Mouse (Mus musculus): Measurements from ENCODE around the gene Evx2. TPM values are rescaled to one million over a fixed set of nuclear protein-coding genes. Genes with fewer than 3 reads are reported as not detected.

The Evx2 gene
- polyA plus RNA-seq, 1 experiment: 0.02 TPM

GRCm38 (mm10) chr2:74667842-74668357 lies 8.5 kb upstream of the Evx2 start, which contains the start of gene Hoxd13:
TSS of gene Hoxd13 (plus strand) at chr2:74668310.
- no peaks in the 10 kb centered on the region for H3K36me3 ChIP-seq (ENCODE audit: control insufficient read depth, insufficient read depth, low read length)
- peaks cover 12% of the 10 kb centered on the region for H3K4me1 ChIP-seq (ENCODE audit: control insufficient read depth, insufficient read depth, low read length)
- TF ChIP-seq CTCF (IDR thresholded peaks at IDR 0.05; ENCODE audit: control insufficient read depth, insufficient read depth, insufficient replicate concordance, low read depth, low read length) (no peak), POLR2A (IDR thresholded peaks at IDR 0.05; ENCODE audit: control insufficient read depth, low read depth, low read length) (no peak)
- H3K27ac ChIP-seq (ENCODE audit: control insufficient read depth, insufficient read depth, low read depth, low read length): no peak within 1 kb of the TSS
- peaks cover 15% of the 10 kb centered on the region for H3K27me3 ChIP-seq (ENCODE audit: control insufficient read depth, insufficient read depth, low read length)
- peak within 1 kb of the TSS; percentile 57 for H3K4me3 ChIP-seq (ENCODE audit: control insufficient read depth, low read depth, low read length)

GRCm38 (mm10) chr2:74667191-74667841 lies 8.0 kb upstream of the Evx2 start:
- Histone ChIP-seq H3K4me3 (ENCODE audit: control insufficient read depth, low read depth, low read length) (no peak overlapping the region), H3K36me3 (ENCODE audit: control insufficient read depth, insufficient read depth, low read length) (no peaks in the 10 kb centered on the region), H3K27ac (ENCODE audit: control insufficient read depth, insufficient read depth, low read depth, low read length) (no peak overlapping the region), H3K4me1 (ENCODE audit: control insufficient read depth, insufficient read depth, low read length) (peaks cover 8% of the 10 kb centered on the region; the same call in 1 of the 2 replicates), H3K27me3 (ENCODE audit: control insufficient read depth, insufficient read depth, low read length) (peaks cover 15% of the 10 kb centered on the region)
- TF ChIP-seq POLR2A (IDR thresholded peaks at IDR 0.05; ENCODE audit: control insufficient read depth, low read depth, low read length) (no peak), CTCF (IDR thresholded peaks at IDR 0.05; ENCODE audit: control insufficient read depth, insufficient read depth, insufficient replicate concordance, low read depth, low read length) (no peak)

DNA sequence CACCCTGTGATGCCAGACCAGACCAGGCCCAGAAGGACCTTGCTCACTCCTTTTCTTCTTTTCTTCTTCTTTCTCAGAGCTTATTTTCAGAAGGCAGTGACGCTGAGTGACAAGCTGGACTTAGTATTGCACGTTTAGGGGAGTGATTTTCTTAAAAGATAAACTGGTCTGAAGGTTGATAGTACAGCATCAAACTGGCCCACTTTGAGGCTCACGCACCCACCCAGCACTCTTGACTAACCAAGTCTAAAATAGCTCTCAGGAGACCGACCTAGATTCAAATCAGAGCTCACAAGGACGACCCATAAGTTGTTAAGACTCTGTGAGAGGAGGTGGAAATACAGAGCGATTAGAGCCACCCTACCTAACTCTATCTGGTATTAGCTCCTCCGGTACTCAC lies 7.1 kb upstream of the Evx2 start:
- H3K27me3 ChIP-seq (ENCODE audit: control insufficient read depth, insufficient read depth, low read length): peaks cover 16% of the 10 kb centered on the region
- TF ChIP-seq CTCF (IDR thresholded peaks at IDR 0.05; ENCODE audit: control insufficient read depth, insufficient read depth, insufficient replicate concordance, low read depth, low read length) (no peak), POLR2A (IDR thresholded peaks at IDR 0.05; ENCODE audit: control insufficient read depth, low read depth, low read length) (no peak)
- no peak overlapping the region for H3K4me3 ChIP-seq (ENCODE audit: control insufficient read depth, low read depth, low read length)
- H3K4me1 ChIP-seq (ENCODE audit: control insufficient read depth, insufficient read depth, low read length): peaks cover 11% of the 10 kb centered on the region; the same call in 1 of the 2 replicates
- no peak overlapping the region for H3K27ac ChIP-seq (ENCODE audit: control insufficient read depth, insufficient read depth, low read depth, low read length)
- H3K36me3 ChIP-seq (ENCODE audit: control insufficient read depth, insufficient read depth, low read length): no peaks in the 10 kb centered on the region

DNA sequence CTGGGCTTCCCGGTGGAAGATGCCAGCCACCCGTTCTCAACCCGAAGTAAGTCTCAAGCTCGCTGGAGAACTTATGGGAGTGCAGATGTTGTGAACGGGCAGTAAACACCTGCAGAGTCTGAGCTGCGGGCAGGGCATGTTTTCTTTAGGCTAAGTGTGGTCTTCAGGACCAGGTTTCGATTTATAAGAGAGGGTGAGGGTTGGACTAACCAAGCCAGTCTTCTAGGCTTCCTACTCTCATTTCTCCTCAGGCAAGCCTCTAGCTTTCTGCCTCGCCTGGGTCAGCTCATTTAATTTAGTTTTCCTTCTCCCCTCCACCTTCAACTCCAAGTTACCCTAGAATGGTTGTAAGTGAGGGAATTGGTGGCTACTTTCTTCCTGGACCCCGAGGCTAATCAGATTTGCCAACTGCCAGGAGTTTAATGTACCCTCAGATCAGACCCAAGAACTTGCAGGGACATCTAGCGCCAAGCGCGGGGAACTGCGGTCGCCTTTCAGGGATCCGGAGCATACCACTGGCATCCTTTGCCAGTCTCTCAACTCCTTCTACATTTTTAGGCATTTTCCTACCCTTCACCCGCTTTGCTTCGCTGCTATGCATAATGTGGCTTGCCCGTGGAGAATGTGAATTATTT lies 4.1 kb upstream of the Evx2 start:
- Histone ChIP-seq H3K27ac (ENCODE audit: control insufficient read depth, insufficient read depth, low read depth, low read length) (no peak overlapping the region), H3K4me1 (ENCODE audit: control insufficient read depth, insufficient read depth, low read length) (peaks cover 11% of the 10 kb centered on the region), H3K27me3 (ENCODE audit: control insufficient read depth, insufficient read depth, low read length) (peaks cover 20% of the 10 kb centered on the region), H3K4me3 (ENCODE audit: control insufficient read depth, low read depth, low read length) (no peak overlapping the region), H3K36me3 (ENCODE audit: control insufficient read depth, insufficient read depth, low read length) (no peaks in the 10 kb centered on the region)
- TF ChIP-seq POLR2A (IDR thresholded peaks at IDR 0.05; ENCODE audit: control insufficient read depth, low read depth, low read length): no peak
- TF ChIP-seq CTCF (IDR thresholded peaks at IDR 0.05; ENCODE audit: control insufficient read depth, insufficient read depth, insufficient replicate concordance, low read depth, low read length): peak; percentile 46; the same call in 1 of the 2 replicates

DNA sequence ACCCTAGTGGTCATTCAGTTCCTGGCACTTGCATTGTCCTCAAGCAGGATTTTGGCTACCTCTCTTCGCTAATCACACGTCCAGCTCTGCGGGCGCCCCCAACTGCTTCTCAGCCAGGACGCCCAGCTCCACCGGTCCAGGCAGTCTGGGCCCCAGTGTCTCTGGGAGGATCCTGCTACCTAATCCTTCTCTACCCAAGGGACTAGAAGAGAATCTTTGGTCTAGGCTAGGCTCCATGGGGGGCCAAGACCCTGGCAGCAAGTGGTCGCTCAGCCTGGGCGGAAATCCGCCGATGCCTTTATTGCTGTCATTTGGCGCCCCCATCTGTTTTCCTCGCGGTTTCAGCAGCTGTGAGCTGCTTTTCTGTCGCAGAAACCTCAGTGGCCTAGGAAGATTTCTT lies 2.3 kb upstream of the Evx2 start:
- no peak overlapping the region for H3K4me3 ChIP-seq (ENCODE audit: control insufficient read depth, low read depth, low read length)

GRCm38 (mm10) chr2:74660421-74661375 lies 1.3 kb upstream of the Evx2 start:
- no peak overlapping the region for H3K4me3 ChIP-seq (ENCODE audit: control insufficient read depth, low read depth, low read length)
- TF ChIP-seq CTCF (IDR thresholded peaks at IDR 0.05; ENCODE audit: control insufficient read depth, insufficient read depth, insufficient replicate concordance, low read depth, low read length) (no peak), POLR2A (IDR thresholded peaks at IDR 0.05; ENCODE audit: control insufficient read depth, low read depth, low read length) (no peak)

More for the DNA sequence above, 2.3 kb upstream of the Evx2 start:
- no peaks in the 10 kb centered on the region for H3K36me3 ChIP-seq (ENCODE audit: control insufficient read depth, insufficient read depth, low read length)
- H3K27ac ChIP-seq (ENCODE audit: control insufficient read depth, insufficient read depth, low read depth, low read length): no peak overlapping the region
- H3K27me3 ChIP-seq (ENCODE audit: control insufficient read depth, insufficient read depth, low read length): peaks cover 17% of the 10 kb centered on the region
- no peak for TF ChIP-seq CTCF (IDR thresholded peaks at IDR 0.05; ENCODE audit: control insufficient read depth, insufficient read depth, insufficient replicate concordance, low read depth, low read length)
- no peak for TF ChIP-seq POLR2A (IDR thresholded peaks at IDR 0.05; ENCODE audit: control insufficient read depth, low read depth, low read length)
- H3K4me1 ChIP-seq (ENCODE audit: control insufficient read depth, insufficient read depth, low read length): peaks cover 15% of the 10 kb centered on the region

More at GRCm38 (mm10) chr2:74660421-74661375, 1.3 kb upstream of the Evx2 start:
- Histone ChIP-seq H3K4me1 (ENCODE audit: control insufficient read depth, insufficient read depth, low read length) (peaks cover 15% of the 10 kb centered on the region), H3K36me3 (ENCODE audit: control insufficient read depth, insufficient read depth, low read length) (no peaks in the 10 kb centered on the region), H3K27ac (ENCODE audit: control insufficient read depth, insufficient read depth, low read depth, low read length) (no peak overlapping the region), H3K27me3 (ENCODE audit: control insufficient read depth, insufficient read depth, low read length) (peaks cover 19% of the 10 kb centered on the region)

Measured in testis, adult 2 months (tissue).